8 mouse cellular contexts compared by ENCODE assay signal in the genomic region with DNA sequence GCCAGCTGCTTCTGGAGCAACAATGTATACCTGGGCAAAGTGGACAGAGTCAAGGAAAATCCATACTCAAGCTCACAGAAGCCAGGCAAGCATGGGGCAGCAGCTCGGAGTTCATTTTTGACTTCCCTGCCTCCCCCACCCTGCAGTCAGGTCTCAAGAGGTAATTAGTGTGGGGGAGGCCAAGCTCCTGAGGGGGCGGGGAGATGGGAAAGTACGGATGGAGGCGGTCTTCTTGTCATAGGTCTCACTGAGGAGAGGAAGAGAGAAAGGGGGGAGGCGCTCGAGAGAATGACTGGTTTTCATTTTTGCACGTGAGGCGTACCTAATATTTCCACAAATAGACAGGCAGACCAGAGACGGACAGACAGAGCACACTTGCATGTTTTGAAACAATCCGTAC. TPM values are rescaled to one million over a fixed set of nuclear protein-coding genes. Genes with fewer than 3 reads are reported as not detected.
A peak's percentile ranks its signal among the peaks of the same experiment; 100 is the strongest.
DNase-seq lines count a peak whose midpoint lies in the region; ATAC-seq lines count a peak whose summit lies in the region.

No protein-coding gene starts in this region.

- DNase-seq in heart, adult 8-10 months (ENCODE audit: low spot score): no peak
- DNase-seq in cerebellum, adult 8-10 months: peak; percentile 20
- DNase-seq in frontal cortex, postnatal 25 days (ENCODE audit: low spot score in 2 of 2): peak; percentile 14 to 29
- DNase-seq in limb, embryonic 11.5 days (ENCODE audit: low spot score): no peak
- no peak for DNase-seq in urinary bladder, postnatal 36 days (ENCODE audit: low spot score in 2 of 2)
- no peak for DNase-seq in adrenal gland, postnatal 36 days

- peaks cover 12% of the 10 kb centered on the region for H3K4me1 ChIP-seq in heart, embryonic 12.5 days (replicated peaks)
- 0 out of 2 replicates have a peak, but pooled peaks cover 3% of the 10 kb centered on the region for H3K4me1 ChIP-seq in limb, embryonic 11.5 days (ENCODE audit: control insufficient read depth, insufficient read depth, low read length)
- H3K4me1 ChIP-seq in stomach, embryonic 15.5 days: peaks cover 7% of the 10 kb centered on the region; the same call in 1 of the 2 replicates

- H3K9ac ChIP-seq in heart, embryonic 12.5 days: no peak overlapping the region
- H3K9ac ChIP-seq in limb, embryonic 11.5 days (ENCODE audit: low read length): no peak overlapping the region
- no peak overlapping the region for H3K9ac ChIP-seq in stomach, embryonic 15.5 days

- no peak overlapping the region for H3K27ac ChIP-seq in heart, embryonic 12.5 days (ENCODE audit: poor library complexity, severe bottlenecking)
- H3K27ac ChIP-seq in limb, embryonic 11.5 days (replicated peaks; ENCODE audit: low read depth, low read length): no peak overlapping the region
- H3K27ac ChIP-seq in stomach, embryonic 15.5 days: no peak overlapping the region

- ATAC-seq in heart, embryonic 12.5 days (ENCODE audit: insufficient number of reproducible peaks, low FRiP score): no peak
- ATAC-seq in limb, embryonic 11.5 days (ENCODE audit: insufficient number of reproducible peaks, low FRiP score, low TSS enrichment, low read depth): no peak
- ATAC-seq in stomach, embryonic 15.5 days (ENCODE audit: insufficient read depth, low FRiP score, low read depth): no peak

- H3K9me3 ChIP-seq in heart, embryonic 12.5 days (replicated peaks): no peaks in the 10 kb centered on the region
- no peaks in the 10 kb centered on the region for H3K9me3 ChIP-seq in limb, embryonic 11.5 days (ENCODE audit: control insufficient read depth, low read length)
- H3K9me3 ChIP-seq in stomach, embryonic 15.5 days: no peaks in the 10 kb centered on the region

- H3K27me3 ChIP-seq in heart, embryonic 12.5 days (replicated peaks): peaks cover 18% of the 10 kb centered on the region; the same call in 1 of the 2 replicates
- H3K27me3 ChIP-seq in limb, embryonic 11.5 days (ENCODE audit: control insufficient read depth, insufficient read depth, low read length): peaks cover 12% of the 10 kb centered on the region
- peaks cover 20% of the 10 kb centered on the region; the same call in 1 of the 2 replicates for H3K27me3 ChIP-seq in stomach, embryonic 15.5 days (replicated peaks)

- WGBS in heart, embryonic 12.5 days: 8% methylated on average over 10 of the region's 10 CpGs
- 8% methylated on average over 10 of the region's 10 CpGs for WGBS in limb, embryonic 11.5 days
- WGBS in stomach, embryonic 15.5 days: 9% methylated on average over 10 of the region's 10 CpGs

- H3K36me3 ChIP-seq in heart, embryonic 12.5 days: no peaks in the 10 kb centered on the region
- H3K36me3 ChIP-seq in limb, embryonic 11.5 days (ENCODE audit: control insufficient read depth, insufficient read depth, low read length): no peaks in the 10 kb centered on the region
- no peaks in the 10 kb centered on the region for H3K36me3 ChIP-seq in stomach, embryonic 15.5 days

- peak overlapping the region; percentile 99 for H3K4me2 ChIP-seq in heart, embryonic 12.5 days
- peak overlapping the region; percentile 87; the same call in 1 of the 2 replicates for H3K4me2 ChIP-seq in limb, embryonic 11.5 days (ENCODE audit: low read depth, severe bottlenecking)
- peak overlapping the region; percentile 96 for H3K4me2 ChIP-seq in stomach, embryonic 15.5 days

- peak overlapping the region; percentile 74 for H3K4me3 ChIP-seq in heart, embryonic 12.5 days
- no peak overlapping the region for H3K4me3 ChIP-seq in limb, embryonic 11.5 days (ENCODE audit: low read depth, low read length)
- H3K4me3 ChIP-seq in stomach, embryonic 15.5 days (replicated peaks): peak overlapping the region; percentile 53

RNA-seq across cellular contexts. Expression of a gene that starts 1.1 kb away (rescaled TPM):
- polyA plus RNA-seq in heart, embryonic 12.5 days (2016; fragmentation: Nextera tagmentation; extraction: Ambion mirVana): 1.0 and 1.4 TPM in 2 replicates
- total RNA-seq in heart, adult 8-10 months (2022): under 1 TPM; 0.05 to 0.19 (median 0.10) TPM
- 0.21 and 0.34 TPM in 2 replicates for polyA plus RNA-seq in limb, embryonic 11.5 days (2014; fragmentation: Nextera tagmentation; extraction: Ambion mirVana)
- 0.63 and 2.0 TPM in 2 replicates for polyA plus RNA-seq in stomach, embryonic 15.5 days (2015; fragmentation: Nextera tagmentation; extraction: Ambion mirVana)
- under 1 TPM; 0.26 to 0.56 TPM for total RNA-seq in adrenal gland, postnatal 36 days (2021)

RNA-seq across cellular contexts. Expression of a gene that starts 1.3 kb away (rescaled TPM):
- 7.7 and 7.8 TPM in 2 replicates for polyA plus RNA-seq in heart, embryonic 12.5 days (2016; fragmentation: Nextera tagmentation; extraction: Ambion mirVana)
- total RNA-seq in heart, adult 8-10 months (2022): under 1 TPM in 2 of 4 experiments, not detected in 2; 0.19 to 0.22 TPM
- 1.8 and 2.7 TPM in 2 replicates for polyA plus RNA-seq in limb, embryonic 11.5 days (2014; fragmentation: Nextera tagmentation; extraction: Ambion mirVana)
- polyA plus RNA-seq in stomach, embryonic 15.5 days (2015; fragmentation: Nextera tagmentation; extraction: Ambion mirVana): 8.4 and 11.2 TPM in 2 replicates
- under 1 TPM; 0.10 to 0.13 TPM for total RNA-seq in adrenal gland, postnatal 36 days (2021)

Comparison
In these comparisons a context has a peak if more than half of its experiments do, and no peak if none do; other contexts are left out.
1. DNase-seq: peak in cerebellum, adult 8-10 months (single experiment) and frontal cortex, postnatal 25 days (2 of 2); none in heart, adult 8-10 months (single experiment), limb, embryonic 11.5 days (single experiment), urinary bladder, postnatal 36 days (0 of 2) and adrenal gland, postnatal 36 days (0 of 2).
2. Peak in every context shown above with its lines, with median percentiles within 50 percentile points of each other: H3K4me2 ChIP-seq.